Mouse (Mus musculus): ENCODE results near the gene Fbxw13. TPM values are rescaled to one million over a fixed set of nuclear protein-coding genes. Genes with fewer than 3 reads are reported as not detected.

Gene Fbxw13
- polyA plus RNA-seq, 1 experiment from 2014 or later = not detected

Other genes with a start within 250 kb of the Fbxw13 start
- gene Col7a1, start 242.4 kb downstream of the Fbxw13 start, polyA plus RNA-seq (2016; fragmentation: Nextera tagmentation; extraction: Ambion mirVana) = 8.0 TPM in 2 replicates
- 0.37 TPM in 1 of 2 replicates, not detected in the other for gene Ucn2, start 210.0 kb downstream of the Fbxw13 start, polyA plus RNA-seq (2016; fragmentation: Nextera tagmentation; extraction: Ambion mirVana)
- gene Pfkfb4, start 204.2 kb downstream of the Fbxw13 start, polyA plus RNA-seq (2016; fragmentation: Nextera tagmentation; extraction: Ambion mirVana) = 13.4 and 16.3 TPM in 2 replicates
- 49.1 and 55.2 TPM in 2 replicates for gene Shisa5, start 157.4 kb downstream of the Fbxw13 start, polyA plus RNA-seq (2016; fragmentation: Nextera tagmentation; extraction: Ambion mirVana)
- 7.1 and 7.5 TPM in 2 replicates for gene Trex1, start 136.2 kb downstream of the Fbxw13 start, polyA plus RNA-seq (2016; fragmentation: Nextera tagmentation; extraction: Ambion mirVana)
- 31.6 and 33.4 TPM in 2 replicates for gene Atrip, start 121.9 kb downstream of the Fbxw13 start, polyA plus RNA-seq (2016; fragmentation: Nextera tagmentation; extraction: Ambion mirVana)
- 12.8 and 13.9 TPM in 2 replicates for gene Ccdc51, start 113.5 kb downstream of the Fbxw13 start, polyA plus RNA-seq (2016; fragmentation: Nextera tagmentation; extraction: Ambion mirVana)
- gene Tma7, start 113.4 kb downstream of the Fbxw13 start, polyA plus RNA-seq (2016; fragmentation: Nextera tagmentation; extraction: Ambion mirVana) = 840 and 867 TPM in 2 replicates
- 22.2 and 25.7 TPM in 2 replicates for gene Plxnb1, start 100.6 kb downstream of the Fbxw13 start, polyA plus RNA-seq (2016; fragmentation: Nextera tagmentation; extraction: Ambion mirVana)
- not detected in 2 replicates for gene Fbxw21, start 33.9 kb downstream of the Fbxw13 start, polyA plus RNA-seq (2016; fragmentation: Nextera tagmentation; extraction: Ambion mirVana)
- gene Fbxw20, start 38.8 kb upstream of the Fbxw13 start, polyA plus RNA-seq (2016; fragmentation: Nextera tagmentation; extraction: Ambion mirVana) = not detected in 2 replicates
- gene Fbxw14, start 91.7 kb upstream of the Fbxw13 start, polyA plus RNA-seq (2016; fragmentation: Nextera tagmentation; extraction: Ambion mirVana) = not detected in 2 replicates
- not detected in 2 replicates for gene Fbxw28, start 143.7 kb upstream of the Fbxw13 start, polyA plus RNA-seq (2016; fragmentation: Nextera tagmentation; extraction: Ambion mirVana)
- not detected in 2 replicates for gene Fbxw22, start 208.3 kb upstream of the Fbxw13 start, polyA plus RNA-seq (2016; fragmentation: Nextera tagmentation; extraction: Ambion mirVana)

All from limb, embryonic 12.5 days (tissue).